Mouse (Mus musculus) kidney, embryonic 14.5 days (tissue): ENCODE data around the gene Tmem268. TPM values are rescaled to one million over a fixed set of nuclear protein-coding genes. Genes with fewer than 3 reads are reported as not detected.

ENCODE experiments used
- ATAC-seq: fragments of 200-750 bp; cut with Nextera tagmentation; 2 replicates; pipeline ENCODE4 v1.8.0; 2017; ENCODE audit warnings: moderate number of reproducible peaks, mild to moderate bottlenecking, moderate TSS enrichment, moderate library complexity; ENCODE audit not compliant: low FRiP score, low TSS enrichment
- H3K27ac ChIP-seq: fragments of 300-500 bp; sonication (generic); 2 replicates; pipeline ENCODE4 v1.5.1; 2014; ENCODE audit warnings: low read depth, mild to moderate bottlenecking, low read length, moderate library complexity, mixed read lengths
- H3K27me3 ChIP-seq: fragments of 300-500 bp; sonication (generic); 2 replicates; pipeline ENCODE4 v1.6.1; 2014; ENCODE audit warnings: mild to moderate bottlenecking, low read length; ENCODE audit not compliant: control insufficient read depth, insufficient read depth
- H3K36me3 ChIP-seq: fragments of 300-500 bp; sonication (generic); 2 replicates; pipeline ENCODE4 v1.6.1; 2014; ENCODE audit warnings: low read length, mixed read lengths; ENCODE audit not compliant: control insufficient read depth, insufficient read depth
- H3K4me1 ChIP-seq: fragments of 300-500 bp; sonication (generic); 2 replicates; pipeline ENCODE4 v1.6.1; 2014; ENCODE audit warnings: low read length, mixed read lengths; ENCODE audit not compliant: control insufficient read depth, insufficient read depth
- H3K4me2 ChIP-seq: fragments of 300-500 bp; sonication (generic); replicated peaks from 2 replicates; pipeline ENCODE4 v1.6.1; 2014; ENCODE audit warnings: low read depth, mild to moderate bottlenecking, low read length
- H3K4me3 ChIP-seq: fragments of 300-500 bp; sonication (generic); 2 replicates; pipeline ENCODE4 v1.5.1; 2014; ENCODE audit warnings: mild to moderate bottlenecking, low read length
- H3K9ac ChIP-seq: fragments of 300-500 bp; sonication (generic); 2 replicates; pipeline ENCODE4 v1.6.1; 2014; ENCODE audit warnings: low read depth, mild to moderate bottlenecking, low read length, moderate library complexity
- H3K9me3 ChIP-seq: fragments of 300-500 bp; sonication (generic); 2 replicates; pipeline ENCODE4 v1.6.1; 2016; ENCODE audit warnings: low read length; ENCODE audit not compliant: control insufficient read depth
- WGBS: fragments of 180-500 bp; shearing (Covaris S2); extraction: QIAGEN DNeasy Blood & Tissue Kit; methylation state at CpG from one replicate; pipeline ENCODE4 v1.1.7; 2014; 5-methylcytosine and 5-hydroxymethylcytosine counted together
- polyA plus RNA-seq: library from polyadenylated mRNA; unstranded; fragments of >200 nt; fragmentation: Nextera tagmentation; extraction: Ambion mirVana; gene quantifications from 2 replicates; pipeline ENCODE4 v1.2.1, GENCODE M21; 2014

Tmem268 gene
- polyA plus RNA-seq, 1 experiment from 2014 or later = 7.9 TPM

DNA sequence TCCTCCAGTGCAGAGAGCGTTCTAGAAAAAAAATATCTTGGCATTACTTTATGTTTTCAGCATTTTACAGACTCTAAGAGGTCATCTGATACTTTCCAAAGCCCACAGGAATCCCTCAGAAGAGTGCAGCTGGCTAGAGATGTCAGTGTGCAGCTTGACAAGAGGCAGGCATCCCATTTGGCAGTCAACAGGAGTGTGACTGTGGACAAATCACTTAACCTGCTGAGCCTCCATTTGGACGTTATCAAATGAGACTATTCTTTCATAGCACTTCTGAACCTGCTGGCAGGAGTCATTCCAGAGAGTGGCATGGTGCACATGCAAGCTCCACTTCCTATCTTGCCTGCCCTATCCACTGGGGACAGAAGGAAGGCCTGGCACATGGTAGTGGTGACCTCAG is 16.4 kb upstream of the Tmem268 start:
- H3K4me2 ChIP-seq = no peak overlapping the region
- H3K27me3 ChIP-seq = no peaks in the 10 kb centered on the region
- no peak for ATAC-seq
- WGBS = 53% methylated on average over 2 of the region's 2 CpGs
- H3K9ac ChIP-seq = no peak overlapping the region; the same call in 1 of the 2 replicates
- H3K27ac ChIP-seq = no peak overlapping the region
- no peaks in the 10 kb centered on the region for H3K36me3 ChIP-seq
- H3K4me3 ChIP-seq = no peak overlapping the region
- H3K4me1 ChIP-seq = peaks cover 15% of the 10 kb centered on the region
- H3K9me3 ChIP-seq = no peaks in the 10 kb centered on the region

DNA sequence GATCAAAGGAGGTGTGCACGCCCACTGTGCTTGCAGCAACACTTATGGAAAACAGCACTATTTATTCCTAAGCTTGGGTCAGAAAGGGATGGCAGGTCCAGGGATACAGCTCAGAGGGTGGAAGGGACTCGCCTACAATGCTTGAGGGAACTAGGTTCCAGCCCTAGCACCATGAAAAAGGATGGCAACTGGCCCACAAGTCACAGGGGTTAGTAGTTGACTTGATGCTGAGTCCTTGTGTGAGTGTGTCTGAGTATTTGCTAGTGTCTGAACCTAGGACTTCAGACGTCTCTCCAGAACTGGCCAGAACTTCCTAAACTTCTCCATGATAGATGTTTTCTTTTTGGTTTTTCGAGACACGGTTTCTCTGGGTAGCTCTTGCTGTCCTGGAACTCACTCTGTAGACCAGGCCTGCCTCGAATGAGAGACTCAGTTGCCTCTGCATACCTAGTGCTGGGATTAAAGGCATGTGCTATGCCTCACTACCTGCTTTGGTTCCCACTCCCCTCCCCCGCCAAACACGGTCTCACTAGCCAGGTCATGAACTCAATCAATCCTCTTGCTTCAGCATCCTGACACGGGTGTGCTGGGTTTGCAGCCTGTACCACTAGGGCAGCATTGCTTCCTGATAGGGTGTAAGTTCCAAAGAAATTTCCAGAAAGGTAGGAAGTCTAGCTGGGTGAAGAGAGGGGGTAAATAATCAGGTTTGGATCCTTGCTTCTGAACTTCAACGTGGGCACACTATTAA is 14.7 kb upstream of the Tmem268 start:
- no peak overlapping the region; the same call in 1 of the 2 replicates for H3K9ac ChIP-seq

DNA sequence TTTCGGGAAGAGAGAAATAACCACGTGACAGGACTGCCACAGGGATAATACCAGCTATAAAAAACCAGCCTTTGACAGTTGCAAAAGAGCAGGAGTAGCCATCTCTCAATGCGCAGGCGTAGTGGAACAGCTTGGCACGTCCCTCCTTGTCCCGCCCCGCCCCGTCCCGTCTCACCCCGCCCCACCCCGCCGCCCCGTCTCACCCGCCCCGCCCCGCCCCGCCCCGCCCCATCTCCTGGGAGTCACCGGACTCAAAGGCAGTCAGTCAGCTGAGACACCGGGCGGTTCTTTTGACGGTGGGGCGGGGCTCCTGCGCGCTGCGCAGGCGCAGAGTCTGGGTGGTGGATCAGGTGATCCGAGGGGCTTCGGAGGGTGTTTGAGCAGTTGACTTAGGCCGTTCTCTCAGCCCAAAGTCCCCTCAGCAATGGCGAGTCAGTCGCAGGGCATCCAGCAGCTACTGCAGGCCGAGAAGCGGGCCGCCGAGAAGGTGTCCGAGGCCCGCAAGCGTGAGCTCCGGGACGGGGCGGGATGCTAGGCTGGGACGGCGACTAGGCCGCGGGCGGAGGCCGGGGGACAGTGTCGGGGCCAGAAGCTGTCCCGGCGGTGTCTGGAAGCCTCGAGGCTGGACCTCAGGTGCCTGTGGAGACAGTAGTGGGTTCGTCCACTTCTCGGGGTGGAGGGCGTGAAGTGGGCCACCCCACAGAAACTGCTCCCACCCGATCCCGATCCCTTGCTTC is 13.9 kb upstream of the Tmem268 start, which contains the start of gene Atp6v1g1:
Atp6v1g1 (plus strand) TSS at position 279 of the 737 bp plus-strand sequence.
- Histone ChIP-seq H3K27ac (peak within 1 kb of the TSS; percentile 86; the same call in 1 of the 2 replicates), H3K4me3 (peak within 1 kb of the TSS; percentile 91), H3K4me1 (peaks cover 19% of the 10 kb centered on the region), H3K36me3 (peaks cover 15% of the 10 kb centered on the region), H3K27me3 (no peaks in the 10 kb centered on the region), H3K9me3 (no peaks in the 10 kb centered on the region), H3K9ac (peak within 1 kb of the TSS; percentile 93), H3K4me2 (peak within 1 kb of the TSS; percentile 55)
- under 1% methylated on average over 45 of the region's 57 CpGs for WGBS
- ATAC-seq = peak; percentile 96

More for the DNA sequence above, 14.7 kb upstream of the Tmem268 start:
- H3K4me3 ChIP-seq = peak overlapping the region; percentile 91; the same call in 1 of the 2 replicates
- H3K4me2 ChIP-seq = peak overlapping the region; percentile 33
- peak; percentile 70 for ATAC-seq
- H3K27me3 ChIP-seq = no peaks in the 10 kb centered on the region
- H3K27ac ChIP-seq = no peak overlapping the region
- H3K9me3 ChIP-seq = no peaks in the 10 kb centered on the region
- H3K36me3 ChIP-seq = peaks cover 7% of the 10 kb centered on the region
- peaks cover 19% of the 10 kb centered on the region for H3K4me1 ChIP-seq
- WGBS = 49% methylated on average over 10 of the region's 10 CpGs

DNA sequence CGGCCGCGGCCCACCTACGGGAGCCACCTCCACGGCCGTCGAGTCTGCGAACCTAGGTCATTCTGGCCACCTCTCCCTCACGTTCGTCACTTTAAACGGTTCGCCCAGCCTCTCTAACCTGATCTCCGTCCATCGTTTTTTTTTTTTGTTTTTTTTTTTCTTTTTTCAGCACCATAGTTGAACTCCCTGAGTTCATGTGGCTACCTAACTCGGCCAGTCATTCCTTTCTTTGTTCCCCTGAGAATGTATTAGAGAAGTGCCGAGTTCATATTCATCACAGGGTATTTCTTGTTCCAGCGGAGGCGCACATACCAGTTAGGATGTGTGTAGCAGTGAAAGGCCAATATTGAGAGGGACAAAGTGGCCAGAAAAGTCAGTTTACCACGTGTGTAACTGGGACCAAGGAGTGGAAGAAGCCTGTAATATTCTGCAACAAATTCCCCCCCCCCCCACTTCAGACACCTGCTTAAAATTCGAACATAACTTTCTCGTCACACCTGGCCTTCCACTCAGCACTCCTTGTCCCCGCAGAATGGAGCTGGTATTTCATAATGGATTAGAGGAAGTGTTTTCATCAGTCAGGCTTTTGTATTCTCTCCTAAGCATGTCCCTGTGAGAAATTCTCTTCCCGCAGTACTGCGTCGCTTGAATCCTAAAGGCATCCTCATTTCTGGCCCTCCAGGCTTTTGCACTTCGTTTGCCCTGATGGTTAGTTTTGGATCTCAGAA is 13.2 kb upstream of the Tmem268 start:
- peaks cover 19% of the 10 kb centered on the region for H3K4me1 ChIP-seq
- peak; percentile 25; the same call in 1 of the 2 replicates for ATAC-seq
- no peaks in the 10 kb centered on the region for H3K27me3 ChIP-seq
- 17% methylated on average over 26 of the region's 26 CpGs for WGBS
- peak overlapping the region; percentile 93 for H3K9ac ChIP-seq
- H3K36me3 ChIP-seq = peaks cover 16% of the 10 kb centered on the region
- no peaks in the 10 kb centered on the region for H3K9me3 ChIP-seq
- H3K27ac ChIP-seq = peak overlapping the region; percentile 86; the same call in 1 of the 2 replicates
- H3K4me3 ChIP-seq = peak overlapping the region; percentile 91
- peak overlapping the region; percentile 55 for H3K4me2 ChIP-seq

DNA sequence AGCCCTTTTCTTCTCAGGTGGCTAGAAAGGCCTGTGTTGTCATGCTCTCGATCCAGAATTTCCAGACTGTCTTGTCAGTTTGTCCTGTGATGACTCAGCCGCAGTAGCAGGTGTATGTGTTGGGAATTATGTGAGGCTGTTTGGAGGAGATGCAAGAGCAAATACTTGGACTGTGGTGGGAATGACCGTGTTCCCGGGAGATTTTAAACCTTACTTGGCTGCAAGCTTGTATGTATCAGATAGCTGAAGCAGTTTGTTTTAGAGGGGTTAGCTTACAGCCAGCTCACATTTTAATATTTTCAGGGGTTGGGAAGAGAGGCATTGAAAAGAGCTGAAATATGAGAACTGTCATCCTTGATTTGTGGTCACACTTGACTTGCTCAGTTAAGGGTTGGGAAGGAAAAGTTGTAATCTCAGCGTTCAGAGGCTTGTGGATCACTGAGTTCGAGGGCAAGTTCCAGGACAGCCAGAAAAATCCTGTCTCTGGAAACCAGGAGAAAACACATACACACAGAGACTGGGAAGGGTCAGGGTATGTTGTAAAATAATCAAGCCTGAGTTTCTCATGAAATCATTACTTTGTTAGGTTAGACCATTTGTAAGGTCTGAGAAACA is 12.0 kb upstream of the Tmem268 start:
- Histone ChIP-seq H3K27ac (peak overlapping the region; percentile 51; the same call in 1 of the 2 replicates), H3K9ac (peak overlapping the region; percentile 23; the same call in 1 of the 2 replicates)
- no peak for ATAC-seq

DNA sequence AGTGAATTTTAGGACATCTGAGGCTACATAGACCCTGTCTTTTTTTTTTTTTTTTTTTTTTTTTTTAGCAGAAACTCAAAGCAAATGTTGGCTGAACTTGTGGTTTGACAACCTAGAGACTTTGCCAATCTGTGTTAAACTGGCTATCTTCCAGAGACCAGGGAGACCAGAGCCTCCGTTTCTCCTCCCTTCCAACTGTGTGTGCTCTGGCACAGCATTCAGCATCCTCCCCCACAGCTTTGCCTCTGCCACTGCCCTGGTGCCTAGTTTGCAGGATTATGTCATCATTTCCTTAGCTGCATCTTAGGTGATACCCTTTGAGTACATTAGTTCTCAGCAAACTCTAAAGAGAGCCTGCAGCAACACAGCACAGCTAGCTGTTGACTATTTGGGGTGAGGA is 10.8 kb upstream of the Tmem268 start:
- no peak overlapping the region for H3K4me2 ChIP-seq
- no peaks in the 10 kb centered on the region for H3K9me3 ChIP-seq
- ATAC-seq = no peak
- 52% methylated on average over 1 of the region's 1 CpGs for WGBS
- H3K9ac ChIP-seq = no peak overlapping the region
- peaks cover 19% of the 10 kb centered on the region for H3K4me1 ChIP-seq
- peaks cover 39% of the 10 kb centered on the region for H3K36me3 ChIP-seq
- no peak overlapping the region for H3K4me3 ChIP-seq
- H3K27me3 ChIP-seq = no peaks in the 10 kb centered on the region
- no peak overlapping the region for H3K27ac ChIP-seq

More for the DNA sequence above, 12.0 kb upstream of the Tmem268 start:
- Histone ChIP-seq H3K36me3 (peaks cover 27% of the 10 kb centered on the region), H3K4me2 (peak overlapping the region; percentile 55), H3K4me1 (peaks cover 19% of the 10 kb centered on the region), H3K27me3 (no peaks in the 10 kb centered on the region), H3K9me3 (no peaks in the 10 kb centered on the region), H3K4me3 (peak overlapping the region; percentile 91; the same call in 1 of the 2 replicates)
- 44% methylated on average over 6 of the region's 6 CpGs for WGBS

DNA sequence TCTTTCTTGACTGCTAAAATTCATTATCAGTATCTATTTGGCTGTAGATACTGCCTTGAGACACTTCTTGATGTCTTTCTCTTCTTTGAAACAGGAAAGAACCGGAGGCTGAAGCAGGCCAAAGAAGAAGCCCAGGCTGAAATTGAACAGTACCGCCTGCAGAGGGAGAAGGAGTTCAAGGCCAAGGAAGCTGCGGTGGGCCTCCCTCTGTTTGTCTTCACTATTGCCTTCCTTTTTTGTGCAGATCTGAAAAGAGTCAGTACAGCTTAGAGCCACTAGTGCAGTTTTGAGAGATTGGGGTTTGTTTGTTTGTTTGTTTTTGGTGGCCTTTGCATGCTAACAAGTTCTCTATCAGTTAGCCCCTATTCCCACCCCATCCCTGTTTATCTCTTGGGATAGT is 10.1 kb upstream of the Tmem268 start:
- ATAC-seq = no peak
- H3K36me3 ChIP-seq = peaks cover 42% of the 10 kb centered on the region
- 90% methylated on average over 3 of the region's 3 CpGs for WGBS

DNA sequence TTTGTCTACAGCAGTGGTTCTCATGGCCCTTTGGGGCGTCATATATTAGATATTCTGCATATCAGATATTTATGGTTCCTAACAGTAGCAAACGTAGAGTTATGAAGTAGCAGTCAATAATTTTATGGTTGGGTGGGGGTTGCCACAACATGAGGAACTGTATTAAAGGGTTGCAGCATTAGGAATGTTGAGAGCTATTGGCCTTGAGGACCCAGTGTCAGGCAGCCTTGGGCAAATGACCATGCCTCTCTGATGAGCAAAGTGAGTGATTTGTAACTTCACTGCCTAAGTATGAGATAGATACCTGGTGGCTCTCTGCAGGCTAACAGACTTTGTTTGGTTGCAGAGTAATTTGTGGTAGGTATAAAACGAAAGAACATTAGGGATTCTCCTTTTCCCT is 7.7 kb upstream of the Tmem268 start:
- ATAC-seq = no peak
- H3K9ac ChIP-seq = no peak overlapping the region
- H3K27ac ChIP-seq = no peak overlapping the region
- H3K36me3 ChIP-seq = peaks cover 46% of the 10 kb centered on the region
- no peaks in the 10 kb centered on the region for H3K27me3 ChIP-seq
- H3K4me1 ChIP-seq = peaks cover 15% of the 10 kb centered on the region
- H3K9me3 ChIP-seq = no peaks in the 10 kb centered on the region
- no peak overlapping the region for H3K4me2 ChIP-seq
- no peak overlapping the region for H3K4me3 ChIP-seq
- WGBS = 89% methylated on average over 3 of the region's 3 CpGs

More for the DNA sequence above, 10.1 kb upstream of the Tmem268 start:
- H3K27me3 ChIP-seq = no peaks in the 10 kb centered on the region
- H3K27ac ChIP-seq = no peak overlapping the region
- no peaks in the 10 kb centered on the region for H3K9me3 ChIP-seq
- H3K4me2 ChIP-seq = no peak overlapping the region
- H3K4me3 ChIP-seq = no peak overlapping the region
- H3K9ac ChIP-seq = no peak overlapping the region
- H3K4me1 ChIP-seq = peaks cover 19% of the 10 kb centered on the region
